Mouse (Mus musculus) yolk sac, embryonic 10.5 days (tissue): Measurements from ENCODE around the gene Heatr3.

Source experiments
- DNase-seq: peaks from one replicate; pipeline ENCODE4 v3.0.0-alpha.2; 2017; ENCODE audit warnings: low spot score

Heatr3 gene

GRCm38 (mm10) chr8:88137748-88138484, at the start of gene Heatr3:
Heatr3 (plus strand) TSS chr8:88137855.
- peak; percentile 95 for DNase-seq

- DNase-seq = no peak
Measured at GRCm38 (mm10) chr8:88088006-88088405, 49.6 kb upstream of the Heatr3 start.

- DNase-seq = no peak
Measured at GRCm38 (mm10) chr8:88091661-88092060, 46.0 kb upstream of the Heatr3 start.

- peak; percentile 5 for DNase-seq
Measured at GRCm38 (mm10) chr8:88093367-88093766, 44.3 kb upstream of the Heatr3 start.

GRCm38 (mm10) chr8:88098856-88099255, 38.8 kb upstream of the Heatr3 start:
- DNase-seq = no peak

- DNase-seq = no peak
Measured at GRCm38 (mm10) chr8:88099526-88099925, 38.1 kb upstream of the Heatr3 start.

- DNase-seq = no peak
Measured at GRCm38 (mm10) chr8:88109241-88109640, 28.4 kb upstream of the Heatr3 start.

- peak; percentile 98 for DNase-seq
Measured at GRCm38 (mm10) chr8:88118456-88119036, 19.1 kb upstream of the Heatr3 start, which contains the start of gene Cnep1r1. Cnep1r1 (plus strand) TSS chr8:88118769.

- no peak for DNase-seq
Measured at GRCm38 (mm10) chr8:88119076-88119475, 18.6 kb upstream of the Heatr3 start.

- no peak for DNase-seq
Measured at GRCm38 (mm10) chr8:88124850-88125249, 12.8 kb upstream of the Heatr3 start.

GRCm38 (mm10) chr8:88129397-88129796, 8.3 kb upstream of the Heatr3 start:
- no peak for DNase-seq

- peak; percentile 8 for DNase-seq
Measured at GRCm38 (mm10) chr8:88130754-88131317, 6.8 kb upstream of the Heatr3 start.

GRCm38 (mm10) chr8:88139256-88139655, 1.6 kb downstream of the Heatr3 start:
- DNase-seq = no peak

- DNase-seq = no peak
Measured at GRCm38 (mm10) chr8:88141629-88142028, 4.0 kb downstream of the Heatr3 start.

GRCm38 (mm10) chr8:88144041-88144440, 6.4 kb downstream of the Heatr3 start:
- DNase-seq = no peak

GRCm38 (mm10) chr8:88150910-88151371, 13.3 kb downstream of the Heatr3 start:
- DNase-seq = no peak

GRCm38 (mm10) chr8:88160237-88160995, 22.8 kb downstream of the Heatr3 start:
- DNase-seq = no peak

GRCm38 (mm10) chr8:88161439-88161838, 23.8 kb downstream of the Heatr3 start:
- peak; percentile 32 for DNase-seq

- no peak for DNase-seq
Measured at GRCm38 (mm10) chr8:88175264-88175663, 37.6 kb downstream of the Heatr3 start.

GRCm38 (mm10) chr8:88177291-88177690, 39.6 kb downstream of the Heatr3 start:
- DNase-seq = no peak

GRCm38 (mm10) chr8:88183121-88183520, 45.5 kb downstream of the Heatr3 start:
- no peak for DNase-seq

- DNase-seq = no peak
Measured at GRCm38 (mm10) chr8:88184914-88185313, 47.3 kb downstream of the Heatr3 start.
